Mouse (Mus musculus) left cerebral cortex, postnatal 14 days (tissue): ENCODE data around the gene Tenm3. TPM values are rescaled to one million over a fixed set of nuclear protein-coding genes. Genes with fewer than 3 reads are reported as not detected.

Experiments used
- DNase-seq, 2 experiments: peaks; one replicate each; pipeline ENCODE4 v3.0.0; 2021 to 2022; ENCODE audit warnings: low spot score in 2 of 2, mixed read lengths in 1 of 2
- intact Hi-C: fragments of 180-260 bp; cut with DNase I; formaldehyde crosslinking; loops from one replicate; pipeline ENCODE4 v1.15.1; 2025
- total RNA-seq, 2 experiments: library from RNA; stranded (reverse); gene quantifications; 2 replicates each; pipeline ENCODE4 v1.2.3; 2021

Gene Tenm3
- total RNA-seq, 2 experiments from 2014 or later: 80.8 to 102 TPM

DNA sequence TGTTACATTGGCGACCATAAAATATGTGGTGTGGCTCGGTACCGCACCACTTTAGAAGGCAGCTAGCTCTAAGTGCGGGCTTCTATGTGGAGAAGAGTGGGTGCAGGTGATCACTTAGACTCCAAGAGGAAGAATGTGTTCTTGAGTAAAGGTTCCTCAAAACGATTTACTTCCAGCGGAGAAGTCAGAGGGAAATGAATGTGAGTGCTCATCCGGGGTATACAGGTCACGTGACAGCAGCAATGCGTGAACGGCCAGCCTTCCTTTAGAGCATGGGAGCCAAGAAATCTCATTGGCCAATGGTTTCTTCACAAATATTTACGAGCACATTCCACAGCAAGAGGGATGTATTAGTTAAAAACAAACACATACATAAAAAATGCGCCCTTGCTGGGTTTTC lies 404.3 kb downstream of the Tenm3 start:
- intact Hi-C loops: no loop called here

DNA sequence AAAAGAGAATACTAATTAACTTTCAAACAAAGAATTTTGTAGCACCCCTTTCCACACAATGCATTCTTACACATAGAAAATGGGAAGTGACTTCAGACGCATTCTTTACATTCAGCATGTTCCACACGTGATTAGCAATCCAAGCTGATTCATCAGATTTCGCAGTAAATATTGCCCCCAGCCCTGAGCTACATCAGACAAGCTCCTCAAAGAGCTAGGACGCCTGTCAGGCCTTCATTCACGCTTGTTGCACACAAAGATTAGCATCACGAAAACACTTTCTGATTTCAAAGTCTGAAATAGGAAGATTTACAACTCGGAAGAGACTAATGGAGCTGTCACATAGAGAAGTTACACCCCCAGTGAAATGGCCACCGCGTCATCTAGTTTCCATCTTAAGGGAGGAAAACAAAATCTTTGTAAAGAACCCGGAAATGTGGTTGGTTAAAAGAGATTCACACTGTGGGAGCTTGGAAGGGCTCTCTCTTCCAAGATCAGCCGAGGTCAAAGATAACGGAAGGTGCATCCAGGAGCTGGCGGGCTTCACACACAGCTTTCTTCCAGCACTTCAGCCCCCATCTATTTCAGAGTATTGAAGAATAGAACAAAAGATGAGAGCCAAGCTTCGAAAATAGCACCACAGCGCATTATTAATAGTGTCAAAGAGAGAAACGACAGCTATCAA lies 406.1 kb downstream of the Tenm3 start:
- intact Hi-C loops: no loop called here
- DNase-seq: no peak

More for the DNA sequence above, 404.3 kb downstream of the Tenm3 start:
- DNase-seq: no peak

GRCm38 (mm10) chr8:48425101-48425500 lies 418.6 kb downstream of the Tenm3 start:
- no peak for DNase-seq
- intact Hi-C loops: no loop called here

DNA sequence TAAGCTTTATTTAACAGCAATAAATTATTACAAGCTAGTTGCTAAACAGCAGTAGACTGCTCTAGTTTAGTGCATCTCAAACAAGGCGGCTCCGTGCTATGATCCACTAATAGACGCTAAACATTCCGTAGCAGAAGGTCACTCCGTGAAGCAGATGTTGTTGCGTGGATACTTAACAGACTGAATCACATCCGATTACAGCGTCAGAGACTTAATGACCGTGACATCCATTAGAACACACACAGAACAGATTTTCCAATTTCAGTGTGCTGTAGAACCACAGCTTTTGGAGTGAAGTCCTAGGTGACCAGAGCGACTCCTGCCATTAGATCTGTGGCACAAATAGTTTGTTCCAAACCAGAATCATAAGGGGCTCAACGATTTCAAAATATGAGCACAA lies 426.0 kb downstream of the Tenm3 start:
- intact Hi-C loops: no loop called here
- DNase-seq: no peak

GRCm38 (mm10) chr8:48410916-48411315 lies 432.8 kb downstream of the Tenm3 start:
- intact Hi-C loops: no loop called here
- no peak for DNase-seq

DNA sequence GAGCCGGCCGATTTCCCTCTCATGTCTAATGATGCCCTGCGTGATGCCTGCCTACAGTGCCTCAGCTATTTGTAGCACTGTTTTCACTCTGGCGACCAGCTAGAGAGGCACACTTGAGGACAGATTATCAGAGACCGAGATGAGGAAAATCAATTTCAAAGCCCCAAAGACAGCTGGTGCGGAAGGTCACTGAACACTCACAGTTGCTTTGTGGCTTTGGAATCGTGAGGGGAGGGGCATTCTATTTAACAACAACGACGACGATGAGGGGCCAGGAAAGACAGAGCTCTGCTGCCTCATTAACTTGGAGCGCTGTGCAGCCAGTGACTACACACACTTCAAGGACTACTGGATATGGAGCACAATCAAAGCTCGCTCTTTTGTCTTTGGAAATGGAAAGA lies 443.2 kb downstream of the Tenm3 start:
- DNase-seq: no peak
- intact Hi-C loops: no loop called here

DNA sequence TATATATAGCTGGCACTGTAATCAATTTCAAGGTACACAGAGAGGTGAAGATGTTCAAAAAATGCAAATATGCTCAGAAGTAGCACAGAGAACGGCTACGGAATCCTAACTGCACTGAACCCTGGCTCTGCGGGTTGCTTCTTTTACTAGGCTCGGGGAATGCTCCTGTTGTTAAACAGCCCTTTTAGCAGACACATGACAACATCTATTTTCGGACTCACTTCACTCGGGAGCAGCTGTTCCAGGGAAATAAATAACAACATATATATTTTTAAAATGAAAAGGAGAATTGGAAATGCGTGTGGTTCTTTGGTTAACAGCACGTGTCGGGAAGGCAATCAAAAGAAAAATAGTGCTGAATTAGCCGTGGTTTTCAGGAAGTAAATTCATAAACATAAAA lies 457.9 kb downstream of the Tenm3 start:
- intact Hi-C loops: loop anchor here (5.0 kb wide), 1 partner anchor 126 kb away; no protein-coding TSS in a partner anchor
- no peak for DNase-seq

GRCm38 (mm10) chr8:48380035-48380434 lies 463.7 kb downstream of the Tenm3 start:
- DNase-seq: peak; percentile 18 to 44
- intact Hi-C loops: no loop called here

GRCm38 (mm10) chr8:48376774-48377173 lies 467.0 kb downstream of the Tenm3 start:
- DNase-seq: peak; percentile 47 to 72
- intact Hi-C loops: loop anchor here (10.0 kb wide), 1 partner anchor 142 kb away; no protein-coding TSS in a partner anchor

GRCm38 (mm10) chr8:48375183-48375582 lies 468.6 kb downstream of the Tenm3 start:
- intact Hi-C loops: loop anchor here (10.0 kb wide), 1 partner anchor 140 kb away; no protein-coding TSS in a partner anchor
- no peak for DNase-seq

DNA sequence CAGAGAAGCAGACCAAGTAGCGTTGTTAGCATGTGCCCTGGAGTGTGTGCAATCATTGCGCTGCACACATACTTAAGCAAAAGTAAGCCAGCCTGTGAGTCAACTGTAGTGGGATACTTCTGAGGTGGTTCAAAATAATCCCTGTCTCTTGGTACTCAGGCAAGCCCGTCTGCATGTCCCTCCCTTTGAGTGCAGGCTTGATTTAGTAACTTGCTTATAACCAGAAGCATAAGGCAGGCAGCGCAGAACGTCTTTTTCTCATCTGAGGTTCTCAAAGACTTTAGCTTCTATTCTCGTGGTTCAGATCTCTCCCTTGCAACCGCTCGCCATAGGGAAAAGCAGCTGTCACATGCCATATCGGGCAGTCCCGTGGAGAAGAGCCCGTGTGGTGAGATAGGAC lies 470.3 kb downstream of the Tenm3 start:
- intact Hi-C loops: loop anchor here (10.0 kb wide), 1 partner anchor 139 kb away; no protein-coding TSS in a partner anchor
- DNase-seq: peak; percentile 20 to 50

GRCm38 (mm10) chr8:48367164-48367563 lies 476.6 kb downstream of the Tenm3 start:
- no peak for DNase-seq
- intact Hi-C loops: no loop called here

GRCm38 (mm10) chr8:48356849-48357248 lies 486.9 kb downstream of the Tenm3 start:
- intact Hi-C loops: no loop called here
- DNase-seq: no peak

DNA sequence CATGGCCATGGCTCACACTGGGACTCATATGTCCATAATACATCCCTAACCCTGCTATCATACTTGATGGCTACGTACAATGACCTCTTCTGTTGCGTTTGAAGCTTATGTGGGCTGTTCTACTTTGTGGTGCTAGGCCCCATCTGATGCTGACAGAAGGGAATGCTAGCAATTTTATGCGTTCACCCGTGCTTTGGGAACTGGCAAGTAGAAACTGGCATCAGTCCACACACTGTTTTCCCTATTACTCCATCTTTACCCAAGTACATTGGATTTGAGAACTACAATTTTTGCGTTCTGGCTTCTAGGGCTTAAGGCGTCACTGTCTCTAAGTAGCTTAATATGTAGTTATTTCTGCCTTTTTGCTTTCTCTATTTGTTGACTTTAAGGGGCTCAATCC lies 490.3 kb downstream of the Tenm3 start:
- DNase-seq: no peak
- intact Hi-C loops: no loop called here

- no peak for DNase-seq
- intact Hi-C loops: no loop called here
Observed at GRCm38 (mm10) chr8:48348901-48349300, 494.9 kb downstream of the Tenm3 start.

DNA sequence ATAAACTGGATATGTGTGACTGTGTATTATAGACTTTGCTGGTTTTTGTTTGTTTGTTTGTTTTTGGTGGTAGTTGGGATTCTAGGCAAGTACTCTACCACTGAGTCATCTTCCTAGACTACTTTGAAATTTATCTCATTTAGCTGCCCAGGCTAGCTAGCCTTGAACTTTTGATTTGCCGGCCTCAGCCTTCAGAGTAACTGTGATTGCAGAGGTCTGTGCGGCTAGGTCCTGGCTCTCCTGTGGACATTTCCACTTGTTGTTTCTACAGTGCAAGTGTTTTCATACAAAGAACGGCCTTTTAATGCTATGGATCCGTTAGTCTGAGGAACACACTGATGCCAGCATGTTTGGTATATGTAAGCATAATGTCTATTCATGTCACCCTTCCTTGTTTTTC lies 495.4 kb downstream of the Tenm3 start:
- intact Hi-C loops: no loop called here
- DNase-seq: no peak

DNA sequence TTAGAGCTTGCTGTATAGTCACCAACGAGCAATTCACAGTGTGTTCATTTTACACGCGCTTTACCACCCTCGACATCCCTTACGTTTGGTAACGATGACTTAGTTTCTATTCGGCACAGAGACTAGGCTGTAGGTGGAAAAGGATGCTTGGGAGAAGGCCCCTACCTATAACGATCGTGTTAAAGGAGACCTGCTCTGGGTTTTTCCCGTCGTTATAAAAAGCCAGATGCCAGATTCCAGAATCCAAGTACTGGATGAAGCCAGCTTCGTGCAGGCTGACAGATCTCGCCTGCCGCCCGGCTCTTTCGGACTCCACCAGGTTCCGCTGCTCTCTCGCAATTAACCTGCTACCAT lies 500.7 kb downstream of the Tenm3 start:
- intact Hi-C loops: no loop called here
- DNase-seq: no peak

GRCm38 (mm10) chr8:48342321-48343066 lies 501.3 kb downstream of the Tenm3 start:
- peak in 1 of 2 experiments; percentile 17 for DNase-seq
- intact Hi-C loops: no loop called here

DNA sequence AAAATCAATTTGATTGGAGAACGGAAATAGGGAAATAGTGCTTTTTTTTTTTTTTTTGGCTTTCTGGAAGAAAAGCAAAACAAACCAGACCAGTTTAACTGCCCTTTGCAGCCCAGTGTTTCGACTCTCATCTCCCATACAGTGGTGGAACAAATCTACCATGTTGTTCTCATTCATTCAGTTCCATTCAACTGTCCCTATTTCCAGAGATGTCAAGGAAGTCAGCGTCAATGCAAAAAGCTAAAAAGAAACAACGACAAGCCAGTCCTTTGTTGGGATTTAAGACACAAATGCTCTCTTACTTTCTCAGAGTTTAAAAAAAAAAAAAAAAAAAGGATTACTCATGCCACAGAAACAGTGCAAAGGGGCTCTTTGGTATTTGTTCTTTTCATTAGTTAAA lies 502.1 kb downstream of the Tenm3 start:
- intact Hi-C loops: no loop called here
- DNase-seq: no peak

DNA sequence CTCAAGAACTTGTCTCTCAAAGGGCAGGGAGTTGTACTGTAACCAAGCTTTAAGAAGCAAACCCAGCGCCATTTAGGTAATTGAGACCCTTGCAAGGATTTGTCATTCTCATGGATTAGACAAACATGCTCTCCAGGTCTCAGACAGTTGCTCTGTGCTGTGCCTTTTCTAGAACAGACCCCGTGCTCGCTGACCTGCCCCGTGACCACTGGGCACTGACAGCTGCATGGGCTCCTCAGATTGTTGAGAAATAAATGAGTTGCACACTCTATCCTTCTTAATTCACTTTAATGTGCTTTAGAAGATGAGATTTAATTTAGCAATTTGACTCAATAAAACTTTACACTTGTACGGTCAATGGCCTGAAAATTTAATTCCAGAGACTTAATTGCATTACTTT lies 502.5 kb downstream of the Tenm3 start:
- intact Hi-C loops: no loop called here
- DNase-seq: no peak
